Mouse (Mus musculus) lung, postnatal 4 days (tissue): Measurements from ENCODE around the gene Rnf212b.
A peak's percentile ranks its signal among the peaks of the same experiment; 100 is the strongest.
"Not testable (repeated sequence)": the region's sequence is repeated elsewhere in the genome, so short reads cannot be mapped to it uniquely, and the experiment has no call there.

Source experiments
- DNase-seq, 2 experiments: peaks; one replicate each; pipeline ENCODE4 v3.0.0; 2021

Gene Rnf212b

DNA sequence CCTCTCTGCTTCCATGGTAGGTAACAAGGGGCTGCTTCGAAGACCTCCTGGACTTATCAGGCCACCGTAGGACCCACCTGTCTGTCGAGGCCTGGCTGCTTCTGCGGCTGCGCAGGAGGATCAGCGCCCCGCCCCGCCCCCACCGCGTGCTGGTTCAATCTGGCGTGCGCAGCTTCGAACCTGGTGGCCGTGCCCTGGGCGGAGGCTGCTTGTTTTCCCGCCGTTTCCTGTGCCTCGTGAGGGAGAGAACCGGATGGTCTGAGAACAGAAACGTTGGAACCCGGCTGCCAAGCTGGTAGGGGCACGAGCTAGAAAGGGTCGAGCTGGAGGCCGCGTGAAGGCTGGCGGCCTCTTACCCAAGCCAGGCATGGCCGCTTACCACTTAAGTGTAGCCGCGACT is at the start of gene Rnf212b:
Rnf212b (plus strand) TSS at position 151 of the 400 bp plus-strand sequence.
- no peak for DNase-seq

GRCm38 (mm10) chr14:54766937-54767336 is 47.0 kb upstream of the Rnf212b start:
- DNase-seq: not testable (repeated sequence)

GRCm38 (mm10) chr14:54768314-54769067 is 45.5 kb upstream of the Rnf212b start:
- no peak for DNase-seq

DNA sequence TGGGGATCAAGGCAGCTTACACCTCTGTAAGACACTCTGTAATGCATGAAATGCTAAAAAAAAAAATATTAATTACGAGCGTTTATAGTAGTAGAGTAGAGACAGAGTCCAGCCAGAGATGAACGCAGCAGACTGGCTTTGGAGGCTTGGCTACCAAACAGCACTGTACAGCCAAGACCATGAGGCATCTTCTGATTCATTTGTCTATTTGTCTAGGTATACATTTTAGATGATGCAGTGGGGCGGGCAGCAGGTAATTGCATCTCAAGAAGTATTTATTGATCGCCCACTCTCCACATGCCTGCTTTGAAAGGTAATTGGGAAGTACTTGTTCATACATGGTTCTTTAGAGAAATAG is 44.9 kb upstream of the Rnf212b start:
- no peak for DNase-seq

GRCm38 (mm10) chr14:54770373-54770772 is 43.6 kb upstream of the Rnf212b start:
- DNase-seq: no peak

GRCm38 (mm10) chr14:54772333-54772856 is 41.5 kb upstream of the Rnf212b start:
- no peak for DNase-seq

GRCm38 (mm10) chr14:54775534-54776041 is 38.4 kb upstream of the Rnf212b start:
- DNase-seq: no peak

DNA sequence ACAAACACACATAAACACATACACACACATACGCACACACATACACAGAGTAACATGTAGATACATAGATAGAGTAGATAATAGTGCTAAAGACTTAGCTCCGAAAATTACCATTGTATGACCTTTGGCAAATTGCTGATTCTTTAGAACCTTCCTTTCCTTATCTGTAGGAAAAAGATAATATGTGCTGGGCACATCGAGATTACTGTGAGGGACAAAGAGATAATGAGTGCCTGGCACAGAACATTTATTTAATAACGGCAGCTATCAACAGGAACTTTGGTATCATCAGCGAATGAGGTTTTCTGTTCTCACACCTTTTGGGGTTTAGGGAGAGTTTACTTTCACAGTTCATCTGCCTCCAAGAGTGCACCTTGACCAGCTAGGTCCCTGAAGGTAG is 37.2 kb upstream of the Rnf212b start:
- no peak for DNase-seq

DNA sequence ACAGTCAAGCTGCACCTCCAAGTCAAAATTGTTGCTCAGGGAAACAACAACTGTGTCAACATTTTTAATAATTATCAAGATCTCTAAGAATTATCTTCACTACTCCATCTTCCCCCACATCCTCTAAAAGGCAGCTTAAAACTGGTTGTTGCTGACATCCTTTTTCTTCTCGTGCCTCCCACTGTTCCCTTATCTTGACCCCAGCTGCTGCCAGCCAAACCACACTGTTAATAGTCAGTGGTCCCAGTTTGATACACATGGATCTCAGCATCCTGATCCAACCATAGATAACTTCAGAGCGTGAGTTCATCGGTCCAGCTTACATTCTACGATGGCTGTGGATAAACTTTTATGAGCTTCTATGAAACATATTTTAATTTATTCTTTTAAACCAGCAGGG is 36.0 kb upstream of the Rnf212b start:
- DNase-seq: no peak

- peak in 1 of 2 experiments; percentile 15 for DNase-seq
These were observed 33.9 kb upstream of the Rnf212b start for GRCm38 (mm10) chr14:54780084-54780483.

GRCm38 (mm10) chr14:54780836-54781609 is 32.9 kb upstream of the Rnf212b start:
- DNase-seq: peak; percentile 39 to 40

- DNase-seq: peak; percentile 53 to 56
These were observed 32.2 kb upstream of the Rnf212b start, which contains the start of gene Slc7a8 for GRCm38 (mm10) chr14:54781610-54782365. Slc7a8 (minus strand) TSS chr14:54781946.

DNA sequence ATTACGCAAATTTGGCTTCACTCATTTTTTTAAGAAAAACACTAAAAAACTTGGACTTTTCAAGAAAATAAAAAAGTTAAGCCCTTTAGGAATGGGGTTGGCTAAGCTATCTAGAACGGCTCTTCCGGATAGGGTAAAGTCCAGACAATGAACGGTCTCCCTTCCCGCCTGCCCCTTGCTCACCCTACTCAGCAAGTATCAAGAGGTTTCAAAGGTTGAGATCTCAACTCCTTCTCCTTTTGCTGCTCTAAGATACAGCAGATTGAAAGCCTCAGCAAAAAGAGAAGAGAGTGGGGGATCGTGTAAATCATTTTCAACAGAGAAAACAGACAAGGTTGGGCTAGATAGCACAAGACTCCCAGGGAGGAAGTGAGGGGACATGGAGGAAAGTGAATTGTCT is 31.0 kb upstream of the Rnf212b start:
- peak in 1 of 2 experiments; percentile 4 for DNase-seq

DNA sequence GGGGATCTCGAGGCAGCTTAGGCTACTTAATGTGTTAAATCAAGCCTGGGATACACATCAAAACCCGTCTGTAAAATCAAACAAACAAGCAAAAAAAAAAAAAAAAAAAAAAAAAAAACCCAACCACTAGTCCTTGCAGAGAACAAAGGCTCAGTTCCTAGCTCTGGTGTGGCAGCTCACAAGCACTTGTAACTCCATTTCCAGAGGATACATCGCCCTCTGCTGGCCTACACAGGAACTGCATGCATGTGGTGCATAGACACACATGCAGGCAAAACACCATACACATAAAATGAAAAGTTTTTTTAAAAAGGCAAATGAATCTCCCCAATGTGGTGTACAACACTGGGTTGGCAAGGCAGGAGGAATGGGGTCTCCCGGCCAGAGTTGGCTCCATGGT is 28.0 kb upstream of the Rnf212b start:
- DNase-seq: peak; percentile 63 to 79

GRCm38 (mm10) chr14:54786489-54786888 is 27.5 kb upstream of the Rnf212b start:
- peak in 1 of 2 experiments; percentile 27 for DNase-seq

GRCm38 (mm10) chr14:54787226-54787625 is 26.7 kb upstream of the Rnf212b start:
- DNase-seq: peak in 1 of 2 experiments; percentile 10

DNA sequence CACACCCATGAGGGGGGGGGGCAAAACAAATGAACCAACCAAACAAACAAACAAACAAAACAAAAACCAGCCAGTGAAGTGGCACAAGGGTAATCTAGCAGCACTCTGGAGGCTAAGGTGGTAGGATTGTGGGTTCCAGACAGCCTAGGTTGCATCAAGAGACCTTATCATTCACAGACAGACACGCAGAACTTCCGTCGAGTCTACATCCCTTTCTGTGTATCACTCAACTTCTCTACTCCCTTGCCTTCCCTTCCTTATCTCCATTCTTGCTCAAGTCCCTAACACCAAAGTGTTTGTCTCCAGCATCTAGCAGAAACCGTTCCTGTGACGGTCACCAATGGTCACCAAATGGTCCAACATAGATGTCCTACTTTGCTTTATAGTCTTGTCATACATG is 25.7 kb upstream of the Rnf212b start:
- no peak for DNase-seq

- DNase-seq: no peak
These were observed 21.8 kb upstream of the Rnf212b start for GRCm38 (mm10) chr14:54792166-54792565.

DNA sequence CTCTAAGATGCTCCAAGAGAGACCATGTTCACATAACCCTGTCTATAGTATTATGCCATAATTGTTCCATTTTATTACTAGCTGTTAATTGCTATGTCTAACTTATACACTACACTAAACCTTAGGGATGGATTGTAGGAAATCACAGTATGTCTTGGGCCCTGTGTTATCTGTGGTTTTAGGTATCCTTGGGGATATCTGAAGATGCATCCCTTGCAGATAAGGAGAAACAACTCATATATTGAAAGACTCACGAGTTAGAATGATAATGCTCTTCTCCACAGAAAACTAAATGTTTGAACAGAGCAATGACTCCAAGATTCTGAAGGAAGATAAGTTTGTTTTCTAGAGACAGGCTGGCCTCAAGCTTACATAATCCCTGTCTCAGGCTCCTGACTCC is 20.6 kb upstream of the Rnf212b start:
- DNase-seq: no peak

- no peak for DNase-seq
These were observed 19.8 kb upstream of the Rnf212b start for GRCm38 (mm10) chr14:54793894-54794830.

- no peak for DNase-seq
These were observed 18.0 kb upstream of the Rnf212b start for GRCm38 (mm10) chr14:54795901-54796300.

DNA sequence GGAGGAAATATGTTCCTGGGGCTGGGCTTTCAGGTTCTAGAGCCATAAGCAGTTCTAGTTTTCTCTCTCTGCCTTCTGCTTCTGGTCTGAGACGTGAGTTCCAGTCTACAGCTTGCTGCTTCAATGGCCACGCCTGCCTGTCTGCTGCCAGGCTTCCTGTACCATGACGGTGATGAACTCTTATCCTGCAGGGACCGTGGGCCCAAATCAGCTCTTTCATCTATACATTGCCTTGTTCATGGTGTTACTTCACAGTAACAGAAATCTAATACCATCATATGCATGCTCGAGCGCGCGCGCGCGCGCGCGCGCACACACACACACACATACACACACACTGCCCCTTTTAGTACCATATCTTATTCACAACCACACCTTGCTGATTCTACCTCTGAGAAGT is 17.2 kb upstream of the Rnf212b start:
- DNase-seq: no peak
